Mouse (Mus musculus) CD4-positive, CD25-positive, alpha-beta regulatory T cell, adult 2 months (primary cell): ENCODE data around the gene Scd2.
"Not testable (repeated sequence)": the region's sequence is repeated elsewhere in the genome, so short reads cannot be mapped to it uniquely, and the experiment has no call there.

ENCODE experiments used
- DNase-seq: peaks from one replicate; pipeline ENCODE4 v3.0.0-alpha.2; 2012; ENCODE audit warnings: low read depth, low spot score

Gene Scd2

DNA sequence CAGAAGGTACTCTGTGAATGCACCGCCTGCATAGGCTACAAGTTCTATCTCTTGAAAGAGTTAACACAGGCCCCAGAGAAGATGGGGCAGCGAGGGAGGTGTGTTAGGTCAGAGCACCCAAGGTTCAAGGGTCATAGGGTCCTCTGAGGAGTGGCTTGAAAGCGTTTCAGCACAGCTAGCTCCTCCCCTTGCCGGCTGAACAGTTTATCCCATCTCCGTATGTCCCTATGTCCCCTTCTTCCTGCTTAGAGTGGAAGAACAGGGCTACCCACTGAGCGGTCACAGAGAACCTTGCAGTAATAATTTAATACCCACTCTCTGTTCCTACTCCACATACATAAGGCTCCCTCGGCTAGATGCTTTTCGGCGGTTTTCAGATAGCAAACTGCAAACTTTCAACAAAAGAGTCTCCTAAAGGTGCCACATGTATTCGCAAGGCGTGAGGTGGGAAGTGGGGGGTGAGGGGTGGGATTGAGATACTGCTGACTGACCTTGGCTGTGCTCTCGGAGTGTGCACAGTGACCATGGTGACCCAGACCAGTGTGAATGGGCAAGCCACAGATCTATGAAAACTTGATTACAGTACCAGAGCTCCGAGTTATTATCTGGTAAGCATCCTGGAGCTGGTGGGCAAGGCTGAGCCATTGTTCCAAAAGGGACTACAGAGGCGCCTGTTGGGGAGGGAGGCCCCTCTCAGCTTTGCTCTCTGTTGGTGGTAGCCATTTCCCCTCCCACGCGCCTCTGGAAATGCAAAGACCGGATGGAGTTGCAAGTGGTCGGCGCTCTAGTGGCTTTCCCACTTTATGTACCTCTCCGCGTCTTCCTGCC, at the start of gene Scd2:
Scd2 (plus strand) TSS at position 734 of the 828 bp plus-strand sequence.
- no peak for DNase-seq

DNA sequence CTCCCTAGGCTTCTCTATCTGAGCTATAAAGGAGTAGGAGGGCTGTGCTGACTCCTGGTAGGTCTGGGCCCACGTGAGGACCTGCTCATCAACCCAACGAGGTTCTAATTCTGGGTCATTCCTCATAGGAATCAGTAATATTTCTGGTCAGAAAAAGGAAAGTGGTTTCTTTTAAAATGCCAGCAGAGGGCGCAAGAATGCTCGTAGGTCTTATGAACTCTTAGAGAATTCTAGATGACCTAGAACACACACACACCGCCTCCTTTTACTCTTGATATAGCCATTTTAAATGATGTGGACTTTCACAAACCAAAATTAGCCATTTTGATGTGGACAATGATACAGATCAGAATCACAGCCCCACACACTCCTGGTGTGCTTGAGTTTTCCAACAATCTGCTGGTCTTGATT, 47.7 kb upstream of the Scd2 start:
- DNase-seq = peak; percentile 87

DNA sequence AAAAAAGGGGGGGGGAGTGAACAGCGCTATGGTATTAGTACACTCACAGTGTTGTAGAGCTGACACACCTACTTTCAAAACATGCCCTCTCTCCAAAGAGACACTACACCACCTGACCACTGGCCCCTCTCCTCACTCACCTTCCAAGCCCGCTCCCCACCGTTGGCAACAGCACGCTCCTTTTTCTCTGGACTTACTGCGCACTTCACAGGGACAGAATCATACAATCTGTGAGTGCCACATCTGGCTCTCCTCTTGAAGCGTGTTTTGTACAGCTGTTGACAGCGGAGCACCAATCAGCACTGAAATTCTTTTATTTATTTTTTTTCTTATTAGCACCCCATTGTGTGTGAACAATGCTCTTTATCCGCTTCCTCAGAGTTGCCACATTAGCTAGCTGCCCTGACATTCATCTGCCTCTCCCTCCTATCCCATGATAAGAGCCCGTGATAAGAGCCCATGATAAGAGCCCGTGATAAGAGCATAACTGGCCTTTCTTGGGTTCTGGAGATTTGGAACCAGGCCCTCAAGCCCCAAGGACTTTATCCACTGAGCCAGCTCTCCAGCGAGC, 47.0 kb upstream of the Scd2 start:
- no peak for DNase-seq

DNA sequence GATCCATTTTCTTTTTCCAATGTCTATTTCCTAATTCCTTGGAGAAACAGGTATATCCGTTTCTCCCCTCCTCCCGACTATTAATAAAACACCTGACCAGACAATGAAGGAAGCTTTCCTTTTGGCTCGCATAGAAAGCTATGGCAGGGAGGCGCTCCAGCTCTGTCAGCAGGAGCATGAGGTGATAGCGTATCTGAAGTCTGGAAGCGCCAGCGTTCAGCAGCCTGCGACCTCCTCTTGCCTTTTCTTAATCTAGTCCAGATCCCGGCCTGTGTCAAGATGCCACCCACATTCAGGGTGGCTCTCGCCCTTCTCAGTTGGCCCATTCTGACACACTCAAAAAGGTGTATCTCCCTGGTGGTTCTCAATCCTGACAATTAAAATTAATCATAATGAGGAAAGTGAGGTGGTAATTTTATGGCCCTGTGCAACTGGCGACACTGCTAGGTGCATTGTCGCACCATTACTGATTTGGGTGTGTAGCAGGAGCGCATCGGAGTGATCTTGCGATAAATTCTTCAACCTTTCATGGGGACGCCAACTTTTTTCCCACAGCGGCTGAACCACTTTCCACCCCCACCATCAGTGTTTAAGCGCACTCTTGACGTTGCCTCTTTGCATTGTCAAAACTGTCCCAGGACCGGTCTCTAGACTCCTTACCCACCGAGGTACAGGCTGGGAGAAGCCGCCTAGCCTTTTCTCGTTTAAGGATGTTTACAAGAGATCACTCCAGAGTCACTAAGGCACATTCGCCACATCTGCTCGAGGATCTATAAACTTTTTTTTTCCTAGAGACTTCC, 46.0 kb upstream of the Scd2 start:
- no peak for DNase-seq

DNA sequence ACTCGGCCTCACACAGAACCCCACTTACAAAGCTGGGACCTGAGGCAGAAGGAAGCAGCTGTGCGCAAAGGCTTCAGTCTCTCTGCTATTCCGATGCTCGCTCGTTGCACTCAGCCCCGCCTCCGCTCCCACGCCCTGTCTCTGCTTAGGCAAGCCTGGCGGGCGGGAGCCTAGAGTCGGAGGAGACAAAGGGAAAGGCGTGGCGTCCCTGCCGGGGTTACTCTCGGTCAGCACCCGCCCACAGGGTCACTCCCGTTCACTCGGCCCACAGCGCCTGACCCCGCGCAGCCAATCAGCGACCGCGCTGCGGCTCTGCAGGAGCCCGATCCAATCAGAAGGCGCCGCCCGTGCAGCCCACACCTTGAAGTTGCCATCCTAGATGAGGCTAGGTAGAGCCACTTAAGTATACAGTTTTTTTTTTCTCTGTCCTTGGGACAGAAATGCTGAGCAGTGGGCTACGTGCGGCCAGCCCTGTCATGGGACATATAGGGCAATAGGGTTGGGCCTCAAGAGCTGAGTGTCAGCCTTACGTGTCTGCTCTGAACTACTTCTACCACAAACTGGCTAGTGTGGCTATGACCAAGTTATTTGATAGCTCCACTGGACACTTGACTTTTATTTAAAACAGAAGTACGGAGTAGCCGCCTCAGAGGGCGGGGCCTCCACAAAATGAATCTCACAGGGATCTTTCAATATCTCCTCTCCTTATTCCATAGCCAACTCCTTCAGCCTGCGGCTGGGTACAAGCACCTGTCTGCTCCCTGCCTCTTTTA, 45.2 kb upstream of the Scd2 start:
- peak; percentile 99 for DNase-seq

DNA sequence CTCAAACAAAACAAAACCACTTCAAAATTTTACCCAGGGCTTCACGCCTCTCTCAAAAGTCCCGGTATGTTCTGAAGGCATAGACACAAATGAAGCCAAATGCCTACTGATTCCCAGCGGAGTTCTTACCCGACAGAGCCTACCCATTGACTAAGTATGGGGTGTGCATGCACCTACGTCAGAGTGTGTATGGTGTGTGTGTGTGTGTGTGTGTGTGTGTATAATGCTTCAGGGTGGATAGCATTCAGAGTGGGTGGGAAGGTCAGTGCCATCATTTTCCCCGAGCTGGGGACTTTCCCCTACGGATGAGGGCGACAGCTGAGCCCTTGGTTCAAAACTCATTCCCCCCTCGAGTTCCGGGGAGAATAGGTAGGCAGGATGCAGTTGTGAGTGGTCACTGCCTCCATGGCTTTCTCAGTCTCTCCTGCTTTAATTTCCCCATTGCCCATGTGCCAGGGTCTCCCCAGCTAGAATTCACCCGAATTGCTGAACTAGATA, 44.6 kb upstream of the Scd2 start:
- DNase-seq = peak; percentile 55

DNA sequence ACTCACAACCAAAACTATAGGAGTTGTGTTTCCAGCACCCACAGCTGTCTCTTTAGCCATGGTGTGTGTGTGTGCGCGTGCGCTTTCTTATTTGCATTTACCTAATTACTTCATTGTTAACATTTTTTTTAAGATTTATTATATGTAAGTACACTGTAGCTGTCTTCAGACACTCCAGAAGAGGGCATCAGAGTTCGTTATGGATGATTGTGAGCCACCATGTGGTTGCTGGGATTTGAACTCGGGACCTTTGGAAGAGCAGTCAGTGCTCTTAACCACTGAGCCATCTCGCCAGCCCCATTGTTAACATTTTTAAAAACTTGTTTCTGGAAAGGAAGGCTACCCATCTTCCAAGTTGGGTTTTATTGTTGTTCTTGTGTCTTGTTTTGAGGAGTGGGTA, 42.3 kb upstream of the Scd2 start:
- DNase-seq = not testable (repeated sequence)

DNA sequence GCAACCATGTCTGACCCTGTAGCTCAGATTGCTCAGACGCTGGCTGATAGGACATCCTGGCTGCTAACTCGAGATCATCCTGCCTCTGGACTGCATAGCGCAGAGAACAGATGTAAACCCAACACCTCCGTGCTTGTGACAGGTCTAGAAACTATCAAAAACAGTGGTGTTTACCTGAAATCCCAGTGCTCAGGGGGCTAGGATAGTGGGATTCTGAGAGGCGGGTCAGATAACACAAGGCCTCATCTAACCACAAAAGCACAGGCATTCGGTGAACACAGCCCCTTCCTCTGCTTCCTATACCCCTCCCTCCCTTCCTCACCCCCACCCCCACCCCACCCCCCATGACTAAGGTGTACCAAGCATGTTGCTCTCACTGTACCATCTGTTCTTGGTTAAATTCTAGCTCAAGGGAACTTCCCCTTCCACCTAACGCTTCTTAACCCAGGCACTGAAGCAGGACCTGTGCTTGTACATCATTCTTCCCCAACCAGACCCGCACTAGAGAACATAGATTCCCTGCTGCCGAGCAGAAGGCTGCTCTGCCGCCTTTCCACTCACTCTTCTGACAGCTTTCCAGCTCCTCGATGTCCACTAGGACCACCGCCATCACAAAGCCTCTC, 41.4 kb upstream of the Scd2 start:
- DNase-seq = peak; percentile 38

DNA sequence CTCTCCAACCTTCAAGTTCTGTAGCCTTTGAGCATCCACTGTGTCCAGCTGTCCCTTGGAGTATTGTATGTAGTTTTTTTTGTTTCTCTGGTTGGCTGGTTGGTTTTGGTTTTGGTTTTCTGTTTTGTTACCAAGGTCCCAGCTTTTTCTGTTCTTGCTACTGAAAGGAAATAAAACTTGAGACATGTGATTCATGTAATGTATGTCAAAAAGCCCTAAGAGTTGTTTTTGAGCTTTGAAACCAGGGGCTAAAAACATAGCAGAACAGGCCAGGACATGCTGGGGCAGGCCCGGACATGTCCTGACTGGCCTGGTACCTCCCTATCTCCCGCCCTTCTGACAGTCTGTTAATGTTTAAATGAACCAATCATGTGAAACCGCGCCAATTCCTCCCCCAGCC, 39.4 kb upstream of the Scd2 start:
- DNase-seq = peak; percentile 53

DNA sequence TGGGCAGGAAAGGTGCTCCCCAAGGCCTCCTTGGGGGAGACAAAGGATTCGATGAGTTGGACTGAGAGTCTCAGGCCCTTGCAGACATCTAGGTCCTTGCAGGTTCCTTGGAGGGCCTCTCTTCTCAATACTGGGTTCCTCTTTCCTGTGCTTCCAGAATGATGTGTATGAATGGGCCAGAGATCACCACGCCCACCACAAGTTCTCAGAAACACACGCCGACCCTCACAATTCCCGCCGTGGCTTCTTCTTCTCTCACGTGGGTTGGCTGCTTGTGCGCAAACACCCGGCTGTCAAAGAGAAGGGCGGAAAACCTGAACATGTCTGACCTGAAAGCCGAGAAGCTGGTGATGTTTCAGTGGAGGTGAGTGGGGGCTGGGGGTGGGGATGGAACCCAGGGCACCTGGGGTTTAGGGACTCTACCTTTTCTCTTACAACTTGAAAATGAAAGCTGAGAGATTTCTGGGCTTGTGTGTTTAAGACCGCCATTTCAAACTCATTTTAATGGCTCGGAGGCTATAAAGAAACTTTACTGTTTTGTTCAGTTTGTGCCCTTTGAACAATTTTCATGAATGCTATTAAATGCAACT, 36.0 kb upstream of the Scd2 start:
- peak; percentile 38 for DNase-seq

DNA sequence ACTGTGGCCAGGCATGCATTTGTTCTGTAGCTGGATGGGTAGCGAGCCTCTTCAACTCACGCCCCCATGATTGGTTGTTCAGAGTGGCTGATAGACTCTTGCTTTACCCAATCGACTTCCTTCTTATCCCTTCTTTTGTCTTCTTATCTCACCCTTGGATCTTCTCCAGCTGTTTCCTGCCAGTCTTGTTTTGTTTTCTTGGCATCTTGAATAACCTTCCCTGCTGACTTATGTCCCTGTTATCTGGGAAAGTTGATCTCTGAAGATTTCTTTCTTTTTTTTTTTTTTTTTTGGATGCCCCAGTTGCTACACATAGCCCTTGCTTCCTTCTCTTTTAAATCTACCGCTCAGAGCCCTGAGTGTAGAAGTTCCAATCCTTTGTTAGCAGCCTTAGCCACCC, 34.0 kb upstream of the Scd2 start:
- no peak for DNase-seq

DNA sequence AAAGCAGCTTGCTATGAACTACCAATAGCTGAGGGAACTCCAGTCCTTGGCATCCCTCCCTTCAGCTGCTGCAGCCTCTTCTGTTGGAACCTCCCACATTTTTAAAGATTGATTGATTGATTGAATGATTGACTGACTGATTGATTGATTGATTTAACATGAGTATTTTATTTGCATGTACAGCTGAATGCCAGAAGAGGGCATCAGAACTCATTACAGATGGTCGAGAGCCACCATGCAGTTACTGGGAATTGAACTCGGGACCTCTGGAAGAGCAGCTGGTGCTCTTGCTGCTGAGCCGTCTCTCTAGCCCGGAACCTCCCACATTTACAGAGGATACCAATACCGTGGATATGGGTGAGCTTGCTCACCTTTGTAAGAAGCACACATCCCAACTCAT, 33.0 kb upstream of the Scd2 start:
- DNase-seq = peak; percentile 48

DNA sequence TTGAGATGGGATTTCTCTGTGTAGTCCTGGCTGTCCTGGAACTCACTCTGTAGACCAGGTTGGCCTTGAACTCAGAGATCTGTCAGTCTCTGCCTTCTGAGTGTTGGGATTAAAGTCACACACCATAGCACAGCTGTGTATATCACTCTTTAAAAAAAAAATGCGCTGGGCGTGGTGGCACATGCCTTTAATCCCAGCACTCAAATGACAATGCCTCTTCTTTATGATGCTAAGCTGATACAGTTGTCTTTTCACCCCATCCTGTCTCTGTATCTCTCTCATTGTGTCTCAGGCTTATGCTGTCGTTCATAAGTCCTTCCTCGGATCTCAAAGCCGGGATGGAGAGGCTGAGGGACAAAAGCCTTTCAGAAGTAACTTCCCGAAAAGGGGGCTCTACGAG, 31.7 kb upstream of the Scd2 start:
- DNase-seq = no peak

DNA sequence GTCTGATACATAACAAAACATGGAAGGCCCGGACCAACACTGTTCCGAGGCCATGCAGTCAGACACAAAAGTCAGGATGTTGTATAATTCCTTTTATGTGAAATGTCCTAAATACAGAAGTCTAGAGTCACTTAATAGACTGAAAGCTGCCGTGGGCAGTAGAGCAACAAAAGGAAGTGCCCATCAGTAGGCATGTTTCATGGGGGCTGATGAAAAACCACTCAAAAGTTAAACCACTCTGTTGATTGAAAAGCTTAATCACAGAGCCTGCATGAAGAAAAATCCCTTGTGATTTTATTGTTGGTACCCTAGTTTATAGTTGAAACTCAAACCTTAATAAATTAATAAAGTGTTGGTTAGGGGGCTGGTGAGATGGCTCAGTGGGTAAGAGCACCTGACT, 29.9 kb upstream of the Scd2 start:
- no peak for DNase-seq

DNA sequence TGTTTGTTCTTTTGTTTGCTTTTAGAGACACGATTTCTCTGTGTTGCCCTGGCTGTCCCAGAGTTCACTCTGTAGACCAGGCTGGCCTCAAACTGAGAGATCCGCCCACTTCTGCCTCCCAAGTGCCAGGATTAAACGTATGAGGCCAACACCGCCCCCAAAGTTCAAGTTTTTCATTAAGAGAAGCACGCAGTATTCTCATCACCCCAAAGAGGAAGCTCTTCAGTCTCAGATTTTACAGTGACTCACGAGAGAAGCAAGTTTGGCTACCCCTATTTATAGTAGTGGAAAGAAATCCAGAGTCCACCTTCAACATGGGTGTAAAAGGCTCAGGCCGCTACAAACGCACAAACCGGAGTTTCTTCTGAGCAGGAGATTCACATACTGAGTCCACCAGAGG, 29.2 kb upstream of the Scd2 start:
- DNase-seq = no peak

DNA sequence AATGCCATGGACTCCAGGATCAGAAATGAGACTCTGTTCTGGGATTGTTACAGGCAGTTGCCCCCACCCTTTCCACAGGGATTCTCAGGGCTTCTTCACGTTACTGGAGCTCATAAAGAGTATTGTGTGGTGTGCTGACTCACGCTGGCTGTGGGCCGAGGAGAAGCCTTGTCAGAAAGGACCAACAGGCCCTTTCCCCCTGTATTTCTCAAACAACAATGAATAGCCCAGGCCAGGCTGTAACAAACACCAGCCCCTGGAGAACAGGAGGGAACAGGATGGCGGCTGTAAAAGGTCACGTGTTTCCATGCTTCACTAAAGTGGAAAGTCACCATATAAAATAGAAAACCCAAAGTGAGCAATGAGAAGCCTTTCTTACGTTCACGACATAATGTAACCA, 28.2 kb upstream of the Scd2 start:
- DNase-seq = no peak

DNA sequence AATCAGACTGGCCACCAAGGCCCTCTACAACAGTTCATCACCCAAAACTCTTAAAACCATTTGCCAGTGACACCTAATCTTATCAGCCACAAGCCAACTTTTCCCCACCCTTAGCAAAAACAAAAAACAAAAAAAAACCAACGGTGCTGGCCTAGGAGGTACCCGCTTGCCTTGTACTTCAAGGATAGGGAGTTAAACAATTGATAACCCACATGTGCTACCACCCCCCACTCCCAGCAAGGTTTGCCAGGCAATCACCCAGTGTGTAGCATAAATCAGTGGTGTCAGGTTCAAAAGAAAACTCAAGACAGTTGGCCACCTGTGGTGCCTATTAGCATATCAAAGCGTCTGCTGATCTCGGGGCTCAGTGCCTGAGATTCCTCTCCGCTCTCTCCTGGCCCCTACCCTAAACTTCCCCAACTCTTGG, 27.6 kb upstream of the Scd2 start:
- DNase-seq = no peak

DNA sequence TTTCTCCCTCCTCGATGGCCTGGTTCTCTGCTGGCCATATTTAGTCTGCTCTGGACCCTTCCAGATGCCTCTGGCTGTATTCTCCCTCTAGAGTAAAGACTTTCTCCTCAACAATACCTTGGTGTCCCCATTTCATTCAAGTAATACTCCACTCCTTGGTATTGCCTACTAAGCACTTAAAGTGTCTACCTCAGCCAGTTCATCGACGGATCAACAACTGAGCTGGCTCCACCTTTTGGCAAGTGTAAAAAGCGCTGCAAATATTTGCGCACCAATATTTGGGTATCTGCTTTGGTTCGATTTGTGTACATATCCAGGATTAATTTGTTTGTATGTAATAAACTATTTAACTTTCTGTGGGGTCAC, 27.0 kb upstream of the Scd2 start:
- DNase-seq = peak; percentile 78

DNA sequence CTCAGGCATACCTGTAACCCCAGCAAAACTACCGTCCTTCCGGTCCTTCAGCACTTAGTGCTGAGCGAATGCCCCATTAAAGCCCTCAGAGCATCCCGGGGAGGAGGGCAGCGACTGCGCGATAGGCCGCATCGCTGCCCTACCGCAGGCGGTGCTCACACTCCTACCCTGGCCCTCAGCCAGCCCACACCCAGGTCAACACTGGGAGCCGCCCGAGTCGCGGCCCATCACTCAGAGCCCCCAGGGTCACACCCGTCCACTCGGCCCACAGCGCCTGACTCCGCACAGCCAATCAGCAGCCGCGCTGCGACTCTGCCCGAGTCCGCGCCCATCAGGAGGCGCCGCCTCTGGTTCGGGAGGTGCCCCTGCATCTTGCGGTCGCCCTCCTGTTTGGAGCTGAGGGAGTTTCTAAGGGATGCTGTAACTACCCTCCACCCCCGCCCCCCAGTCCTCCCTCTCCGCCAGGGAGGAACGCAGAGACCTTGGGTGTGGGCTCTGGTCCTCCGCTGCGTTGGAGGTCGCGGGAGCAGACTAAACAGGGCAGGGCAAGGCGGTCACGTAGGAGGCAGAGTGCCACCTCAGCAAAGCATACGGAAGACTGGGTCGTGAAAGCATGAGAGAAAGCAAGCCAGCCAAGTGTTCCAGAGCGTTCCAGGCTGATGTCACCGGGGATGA, 26.5 kb upstream of the Scd2 start:
- peak; percentile 89 for DNase-seq

DNA sequence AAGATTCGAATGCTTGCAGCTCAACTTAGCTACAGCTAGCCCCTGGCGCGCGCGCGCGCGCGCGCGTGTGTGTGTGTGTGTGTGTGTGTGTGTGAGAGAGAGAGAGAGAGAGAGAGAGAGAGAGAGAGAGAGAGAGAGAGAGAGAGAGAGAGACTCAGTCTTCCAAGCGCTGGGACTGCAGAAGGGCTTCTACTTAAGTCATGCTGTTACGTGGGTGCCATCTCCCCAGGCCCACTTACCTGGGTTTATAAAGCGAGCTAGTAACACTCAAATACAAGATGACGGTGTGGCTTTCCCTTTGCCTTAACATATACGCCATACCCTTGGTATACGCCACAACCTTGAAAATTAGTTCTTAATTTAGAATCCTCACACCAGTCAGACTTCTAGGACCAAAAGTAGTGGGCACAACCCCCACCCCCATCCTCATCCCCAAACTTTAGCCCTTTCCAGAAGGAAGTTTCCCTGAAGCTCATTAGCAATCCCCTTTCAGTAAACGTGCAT, 25.9 kb upstream of the Scd2 start:
- no peak for DNase-seq
